Mouse (Mus musculus): ENCODE results near the gene Dnah3.
A peak's percentile ranks its signal among the peaks of the same experiment; 100 is the strongest.

Dnah3 gene

DNA sequence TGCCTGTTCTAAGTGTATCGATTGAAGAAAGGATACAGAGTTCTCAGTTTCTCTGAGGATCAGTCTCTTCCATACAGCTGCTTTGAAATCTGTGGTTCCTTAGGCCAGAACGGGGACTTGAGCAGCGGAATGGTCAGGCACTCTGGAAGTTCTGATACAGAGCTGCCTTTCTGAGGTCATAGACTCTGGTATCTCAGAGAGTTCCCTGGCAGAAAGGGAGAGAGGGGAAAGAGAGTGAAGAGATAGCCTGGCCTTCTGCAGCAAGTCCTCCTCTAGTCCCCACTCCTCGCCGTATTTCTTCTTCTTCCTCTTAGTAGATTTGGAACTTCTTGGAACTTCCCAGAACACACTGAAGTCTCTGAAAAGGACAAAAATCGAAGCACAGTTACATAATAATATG, at the start of gene Dnah3:
Gene Dnah3 (minus strand): TSS at position 101 of the 400 bp plus-strand sequence.
- no peak for DNase-seq (ENCODE audit: low read depth, low spot score)

DNA sequence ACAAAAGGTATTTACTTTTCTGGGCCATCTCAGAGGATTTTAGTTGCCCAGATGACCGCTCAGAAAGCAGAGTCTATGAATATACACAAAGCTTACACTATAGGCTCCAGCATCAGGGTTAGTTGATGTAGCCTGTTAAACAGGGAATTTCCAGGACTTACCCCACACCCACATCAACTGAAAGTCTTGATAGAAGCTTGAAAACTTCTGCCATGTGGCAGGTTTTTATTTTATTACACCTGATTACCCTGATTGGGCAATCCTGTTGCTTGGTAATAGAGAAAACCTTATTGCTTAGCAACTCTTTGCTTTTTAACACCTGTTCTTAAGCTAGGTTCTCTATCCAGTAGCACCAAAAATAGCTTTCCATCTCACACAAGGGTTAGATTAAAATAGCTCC, 47.7 kb upstream of the Dnah3 start:
- no peak for DNase-seq (ENCODE audit: low read depth, low spot score)

DNA sequence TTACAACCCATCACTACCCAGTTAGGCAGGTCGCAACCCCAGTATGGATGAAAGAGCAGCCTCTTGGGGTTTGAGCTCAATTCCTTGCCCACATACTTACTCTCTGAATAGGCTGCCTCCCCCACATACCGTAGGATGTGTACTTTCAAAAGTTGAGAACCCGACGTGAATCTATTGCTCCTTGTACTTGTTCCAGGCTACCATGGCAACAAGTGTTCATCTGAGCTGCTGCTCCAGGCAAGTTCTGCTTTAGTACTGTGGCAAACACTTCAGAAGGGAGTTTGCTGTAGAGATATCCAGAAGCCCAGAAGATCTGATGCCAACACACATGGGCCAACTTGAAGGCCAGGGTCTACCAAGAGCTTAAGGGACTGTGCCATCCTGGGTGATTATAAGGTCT, 33.9 kb upstream of the Dnah3 start:
- DNase-seq (ENCODE audit: low read depth, low spot score) = no peak

DNA sequence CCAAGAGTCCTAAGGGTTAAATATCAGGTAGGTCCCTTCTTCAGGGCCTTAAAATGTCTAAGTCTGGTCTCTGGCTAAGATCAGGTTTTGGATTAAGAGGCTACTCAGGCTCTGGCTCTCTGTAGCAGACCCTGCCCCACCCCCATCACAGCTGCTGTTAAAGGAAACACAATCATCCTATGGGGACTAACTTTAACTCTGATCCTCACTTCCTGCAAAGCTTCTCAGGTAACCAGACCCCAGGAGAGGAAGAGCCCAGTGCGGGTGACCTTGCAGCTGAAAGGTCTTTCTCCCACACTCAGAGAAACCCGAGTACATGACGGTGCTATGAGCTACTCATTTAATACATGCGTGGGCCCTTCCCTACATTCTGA, 32.6 kb upstream of the Dnah3 start:
- no peak for DNase-seq (ENCODE audit: low read depth, low spot score)

DNA sequence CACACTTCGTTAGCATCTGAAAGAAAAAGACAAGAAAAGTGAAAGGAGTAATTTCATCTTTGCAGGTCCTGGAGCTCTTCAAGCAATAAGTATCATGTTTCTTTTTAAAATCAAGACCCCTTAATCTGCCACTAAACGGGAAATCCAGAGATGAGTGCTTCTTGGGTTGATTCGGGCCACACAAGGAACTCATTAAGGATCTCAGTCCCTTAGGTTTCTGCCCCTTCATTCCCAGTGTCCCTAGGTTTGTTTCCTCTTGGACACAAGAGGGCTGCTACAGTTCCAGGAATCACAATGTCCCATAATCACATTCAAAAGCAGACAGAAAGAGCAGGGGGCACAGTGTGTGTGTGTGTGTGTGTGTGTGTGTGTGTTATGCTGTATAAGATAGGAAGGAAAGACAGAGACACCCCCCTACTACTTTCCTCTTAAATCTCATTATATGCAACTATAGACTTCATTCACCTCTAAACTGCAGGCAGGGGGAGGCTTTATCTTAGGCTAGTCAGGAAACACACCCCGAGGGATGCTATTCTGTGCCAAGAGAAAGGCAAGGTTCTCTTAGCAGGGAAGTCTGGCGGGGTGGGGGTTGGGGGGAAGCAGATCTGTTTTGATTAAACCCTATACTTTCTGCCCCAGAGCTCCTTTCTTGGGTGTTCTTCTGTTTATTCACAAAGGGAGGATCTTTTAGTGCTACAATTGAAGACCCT, 32.1 kb upstream of the Dnah3 start:
- no peak for DNase-seq (ENCODE audit: low read depth, low spot score)

DNA sequence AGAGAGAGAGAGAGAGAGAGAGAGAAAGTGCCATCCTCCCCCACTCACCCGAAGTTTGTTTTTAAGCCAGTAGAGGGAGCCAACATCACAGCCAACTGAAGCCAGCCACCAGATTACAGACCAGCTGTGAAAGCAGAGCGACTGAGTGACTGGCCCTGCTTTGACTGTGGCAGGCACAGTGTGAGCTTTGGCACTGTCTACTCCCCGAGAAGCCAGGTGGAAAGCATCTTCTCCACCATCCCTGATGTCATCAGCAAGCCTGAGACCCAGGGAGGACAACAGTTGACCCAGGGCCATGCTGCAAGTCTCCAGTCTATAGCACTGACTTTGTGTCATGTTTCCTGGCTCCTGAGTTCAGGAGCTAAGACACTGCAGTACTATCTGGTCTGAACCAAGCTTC, 29.8 kb upstream of the Dnah3 start:
- DNase-seq (ENCODE audit: low read depth, low spot score) = peak; percentile 53

DNA sequence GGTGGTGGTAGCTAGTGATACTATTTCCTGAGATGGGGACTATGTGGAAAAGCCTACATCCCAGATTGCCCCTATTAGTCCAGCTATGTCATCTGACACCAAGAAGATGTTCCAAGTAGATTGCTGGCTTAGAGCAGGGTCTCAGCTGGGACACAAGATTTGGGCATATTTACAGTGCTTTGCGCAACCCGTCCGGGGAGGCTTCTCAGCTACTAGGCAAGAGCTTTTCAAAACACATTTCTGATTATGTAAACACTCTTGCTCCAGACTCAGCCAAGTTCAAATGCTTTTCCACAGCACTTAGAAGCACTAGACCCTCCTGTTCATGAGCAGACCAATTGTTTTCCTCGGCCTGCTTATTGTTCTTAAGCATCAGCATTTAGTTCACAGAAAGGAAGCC, 28.7 kb upstream of the Dnah3 start:
- DNase-seq (ENCODE audit: low read depth, low spot score) = no peak

DNA sequence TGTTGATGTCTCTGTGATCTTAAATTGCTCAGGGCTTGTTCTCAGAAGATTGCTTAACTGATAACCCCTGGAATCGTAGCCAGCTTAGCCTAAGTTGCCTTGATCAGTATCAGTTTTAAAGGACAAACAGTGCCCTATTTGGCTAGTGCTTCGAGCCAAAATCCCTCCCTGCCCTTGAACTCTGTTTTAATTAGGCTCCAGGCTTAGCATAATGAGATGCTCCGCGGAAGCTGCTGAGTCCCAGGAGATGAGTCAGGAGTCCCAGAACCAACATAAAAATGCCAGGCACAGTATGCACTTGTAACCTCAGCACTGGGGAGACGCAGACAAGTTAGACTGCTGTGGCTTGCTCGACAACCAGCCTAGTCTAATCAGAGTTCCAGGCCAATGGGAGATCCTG, 22.4 kb upstream of the Dnah3 start:
- DNase-seq (ENCODE audit: low read depth, low spot score) = no peak

DNA sequence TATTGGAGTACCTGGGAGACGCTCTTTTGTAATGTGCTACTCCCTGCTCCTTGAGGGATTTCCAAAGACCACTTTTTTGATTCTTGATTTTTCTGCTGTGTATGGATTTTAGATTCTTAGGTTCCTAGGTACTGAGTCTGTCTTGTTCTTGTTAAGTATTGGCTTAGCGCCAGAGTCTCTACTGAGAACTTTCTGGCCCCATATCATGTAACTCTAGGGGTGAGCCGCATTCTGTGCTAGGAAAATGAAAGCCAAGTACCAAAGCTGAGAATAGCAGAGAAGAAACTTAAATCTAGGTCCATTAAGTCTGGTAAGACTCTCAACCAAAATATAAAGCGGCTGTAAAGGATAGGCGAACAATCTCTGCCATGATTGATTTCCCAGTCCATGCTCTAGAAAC, 21.9 kb upstream of the Dnah3 start:
- DNase-seq (ENCODE audit: low read depth, low spot score) = no peak

DNA sequence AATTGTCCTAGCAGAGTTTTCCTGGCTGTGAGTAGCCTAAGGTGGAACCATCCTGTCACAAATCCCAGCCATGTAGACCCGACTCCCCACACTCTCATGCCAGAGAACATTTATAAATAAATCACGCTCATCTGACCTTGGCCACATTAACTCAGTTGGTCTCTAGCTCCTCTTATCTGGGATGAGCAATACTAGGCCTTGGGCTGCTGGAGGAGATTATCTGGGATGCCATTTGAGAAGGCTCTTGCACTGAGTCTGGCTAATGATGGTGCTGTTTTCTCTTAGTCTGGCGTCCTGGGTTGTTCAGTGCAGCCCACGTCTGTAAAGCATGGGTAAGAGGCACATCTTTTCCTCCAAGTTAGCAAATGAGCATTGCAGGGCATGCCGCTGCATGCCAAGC, 14.6 kb upstream of the Dnah3 start:
- DNase-seq (ENCODE audit: low read depth, low spot score) = no peak

DNA sequence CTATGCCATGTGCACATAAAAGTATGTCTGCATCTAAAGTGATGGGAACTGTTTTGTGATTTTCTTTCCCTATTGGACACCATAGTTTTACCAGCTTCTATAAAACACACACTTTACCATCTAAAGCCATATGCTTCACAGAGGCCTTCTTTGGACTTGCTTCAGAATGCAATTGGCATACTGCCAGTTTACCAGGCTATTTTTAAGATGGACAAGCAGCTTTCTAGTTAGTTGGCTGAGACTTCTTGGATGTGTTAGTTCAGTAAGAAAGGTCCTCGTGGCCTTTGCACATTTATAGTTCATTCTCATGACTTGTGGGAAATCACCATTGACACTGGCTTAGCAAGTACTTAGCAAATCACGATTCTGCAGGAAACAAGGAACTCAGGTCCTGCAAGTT, 11.3 kb upstream of the Dnah3 start:
- DNase-seq (ENCODE audit: low read depth, low spot score) = no peak

DNA sequence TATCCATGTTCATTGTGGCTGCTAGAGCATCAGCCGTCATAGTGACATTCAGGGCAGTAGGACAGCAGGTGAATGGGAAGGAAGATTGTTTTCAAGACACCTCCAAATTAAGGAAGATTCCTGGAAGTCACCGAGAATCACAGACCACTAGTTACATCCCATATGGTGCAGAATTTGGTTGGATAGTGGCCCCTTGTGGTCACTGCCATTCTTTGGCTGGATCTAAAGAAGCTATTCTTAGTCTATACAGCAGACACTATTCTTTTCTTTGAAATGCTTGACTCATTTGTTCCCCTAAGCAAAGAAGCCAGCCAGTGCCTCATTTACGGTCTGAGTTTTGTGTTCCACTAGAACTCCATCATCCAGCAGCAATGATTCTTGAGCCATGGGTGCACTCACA, 9.9 kb upstream of the Dnah3 start:
- DNase-seq (ENCODE audit: low read depth, low spot score) = no peak

DNA sequence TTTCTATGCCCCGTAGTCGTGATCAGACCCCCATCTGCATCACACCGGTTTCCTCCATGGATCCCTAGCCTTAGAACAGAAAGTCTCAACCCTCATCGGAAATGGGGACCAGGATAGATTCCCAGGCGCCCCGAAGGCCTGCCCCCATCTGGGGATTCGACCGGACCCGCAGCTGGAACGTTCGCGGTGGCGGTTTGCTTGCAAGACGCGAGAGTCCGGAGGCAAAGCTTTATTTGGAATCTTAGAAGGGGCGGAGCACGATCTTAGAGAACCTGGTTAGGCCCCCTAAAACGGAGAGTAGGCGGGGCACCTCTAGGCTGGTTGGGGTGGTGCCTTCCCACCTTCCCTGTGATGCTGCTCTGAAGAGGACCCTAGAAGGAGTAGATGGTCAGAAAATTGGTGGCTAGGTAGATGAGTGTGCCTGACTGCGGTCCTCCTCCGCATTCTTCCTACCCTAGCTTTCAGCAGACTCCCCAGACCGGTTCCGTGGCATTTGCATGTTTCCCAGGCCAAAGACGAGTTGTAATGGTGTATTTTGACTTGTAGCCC, 8.0 kb upstream of the Dnah3 start:
- DNase-seq (ENCODE audit: low read depth, low spot score) = no peak

DNA sequence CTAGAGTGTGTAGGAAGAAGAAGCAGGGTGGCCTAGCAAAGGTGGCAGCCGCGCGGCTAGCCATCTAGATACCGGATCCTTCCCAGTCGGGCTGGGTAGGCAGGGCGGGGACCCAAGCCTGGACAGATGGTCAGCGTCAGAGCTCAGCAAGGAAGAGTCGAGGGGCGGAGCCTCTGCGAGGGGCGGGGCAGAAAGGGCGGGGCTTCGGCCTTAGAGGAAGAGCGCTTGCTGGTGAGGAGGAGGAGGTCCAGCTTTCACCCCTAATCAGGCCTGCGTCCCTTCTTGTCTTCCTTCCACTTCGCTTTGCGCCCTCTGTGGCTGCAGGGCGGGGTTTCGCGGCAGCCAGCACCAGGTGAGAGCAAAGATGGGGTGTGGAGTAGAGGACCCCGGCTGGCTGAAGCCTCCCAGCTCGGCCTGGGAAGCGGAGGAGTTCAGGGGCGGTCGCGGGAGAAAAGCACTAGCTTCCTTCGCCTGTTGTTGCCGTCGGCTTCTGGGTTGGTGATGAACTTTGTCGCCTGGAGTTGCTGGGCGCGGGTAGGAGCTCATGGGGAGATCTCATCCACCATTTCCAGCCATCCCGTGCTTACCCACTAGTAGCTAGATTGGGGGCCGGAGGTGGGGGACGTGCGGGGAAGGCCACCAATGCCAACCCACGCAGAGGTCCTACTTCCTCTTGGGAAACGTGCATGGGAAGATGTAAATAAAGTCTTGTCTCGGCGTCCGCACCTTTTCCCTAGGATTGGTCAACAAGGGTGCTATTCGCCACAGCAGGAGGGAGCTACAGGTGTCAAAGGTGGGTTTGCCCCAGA, 7.3 kb upstream of the Dnah3 start, which contains the start of gene Tmem159:
Gene Tmem159 (plus strand): TSS at position 190 of the 809 bp plus-strand sequence.
- DNase-seq (ENCODE audit: low read depth, low spot score) = peak; percentile 83

DNA sequence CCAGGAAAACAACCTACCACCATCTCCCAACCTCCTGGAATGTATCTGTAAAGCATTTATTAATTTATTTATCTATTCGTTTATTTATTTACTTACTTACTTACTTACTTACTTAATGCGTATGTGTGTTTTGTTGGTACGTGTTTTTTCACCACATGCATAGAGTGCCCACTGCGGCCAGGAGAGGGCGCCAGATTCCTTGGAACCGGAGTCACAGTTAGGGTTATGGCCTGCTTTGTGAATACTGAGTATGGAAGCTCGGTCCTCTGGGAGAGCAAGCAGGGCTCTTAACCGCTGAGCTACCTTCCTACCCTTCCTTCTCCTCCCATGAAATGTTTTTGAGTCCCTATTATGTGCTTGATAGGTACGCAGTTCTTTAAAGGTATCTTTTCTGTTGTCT, 3.3 kb upstream of the Dnah3 start:
- DNase-seq (ENCODE audit: low read depth, low spot score) = peak; percentile 46

DNA sequence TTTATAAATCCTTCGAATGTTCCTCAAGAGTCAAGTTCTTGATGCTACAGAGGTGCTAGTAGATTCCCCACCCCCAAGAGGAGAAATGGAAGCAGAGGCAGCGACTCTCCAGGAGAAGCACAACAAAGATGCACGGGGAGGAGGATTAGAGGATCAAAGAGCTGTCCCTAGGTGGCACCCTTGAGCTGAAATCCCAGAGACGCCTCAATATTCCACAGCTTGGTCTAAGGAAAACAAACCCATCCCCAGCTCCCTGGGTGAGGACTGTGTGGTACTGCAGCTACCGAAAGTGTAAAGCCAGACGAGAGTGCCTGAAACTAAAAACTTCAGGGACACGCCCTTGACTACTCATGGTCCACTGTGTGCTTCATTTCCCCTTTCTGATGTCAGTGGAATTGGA, 2.8 kb upstream of the Dnah3 start:
- DNase-seq (ENCODE audit: low read depth, low spot score) = peak; percentile 57

DNA sequence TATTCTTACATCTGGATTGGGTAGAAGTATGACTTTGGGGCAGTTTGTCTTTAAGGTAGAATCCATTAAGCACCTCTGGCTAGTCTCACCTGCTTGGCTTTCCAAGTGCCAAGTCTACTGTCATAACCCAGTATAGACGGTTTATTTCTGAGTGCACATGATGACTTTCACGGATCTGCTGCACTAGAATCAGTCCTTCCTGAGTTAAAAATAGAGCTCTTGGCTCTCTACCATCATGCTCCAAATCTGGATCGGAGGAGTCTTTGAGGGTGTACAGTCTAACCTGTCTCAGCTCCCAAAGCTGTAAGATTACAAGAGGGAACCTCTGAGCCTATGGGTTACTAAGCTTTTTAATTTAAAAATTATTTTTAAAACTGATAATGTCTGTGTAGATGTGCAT, 864 bp downstream of the Dnah3 start:
- DNase-seq (ENCODE audit: low read depth, low spot score) = no peak

DNA sequence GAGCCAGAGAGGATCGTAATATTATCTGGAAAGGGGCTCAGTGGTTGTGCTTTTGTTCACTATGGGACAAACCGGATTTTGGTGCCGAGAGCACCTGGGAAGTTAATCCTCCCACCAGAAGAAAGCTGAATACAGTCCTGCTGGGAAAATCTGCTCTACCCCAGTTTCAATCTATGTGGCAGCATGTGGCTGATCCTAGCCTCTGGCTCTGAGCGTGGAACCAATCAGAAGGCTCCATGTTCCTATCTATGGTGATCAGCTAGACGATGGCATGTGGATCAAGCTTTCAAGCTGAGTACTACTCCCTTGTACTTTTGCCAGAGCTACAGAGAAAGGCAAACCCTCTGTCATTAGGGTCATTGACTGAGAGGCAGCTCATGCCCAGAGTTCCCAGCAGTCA, 2.0 kb downstream of the Dnah3 start:
- no peak for DNase-seq (ENCODE audit: low read depth, low spot score)

DNA sequence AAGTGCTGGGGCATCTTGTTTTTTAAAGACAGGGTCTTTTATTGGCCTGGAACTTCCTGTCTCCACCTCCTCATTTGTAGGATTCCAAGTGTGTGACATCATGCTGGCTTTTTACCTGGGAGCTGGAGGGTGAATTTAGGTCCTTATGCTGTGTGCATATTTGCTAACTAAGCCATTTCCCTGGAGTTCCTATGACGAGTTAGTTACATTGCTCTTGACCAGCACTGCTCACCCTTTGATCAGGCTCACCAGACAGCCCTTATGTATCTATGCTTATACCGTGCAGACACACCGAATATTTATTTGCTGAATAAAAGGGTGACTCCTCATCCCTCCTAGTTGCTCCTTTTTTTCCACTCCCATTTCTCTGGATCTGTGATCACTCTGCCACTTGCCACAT, 14.9 kb downstream of the Dnah3 start:
- DNase-seq (ENCODE audit: low read depth, low spot score) = no peak

DNA sequence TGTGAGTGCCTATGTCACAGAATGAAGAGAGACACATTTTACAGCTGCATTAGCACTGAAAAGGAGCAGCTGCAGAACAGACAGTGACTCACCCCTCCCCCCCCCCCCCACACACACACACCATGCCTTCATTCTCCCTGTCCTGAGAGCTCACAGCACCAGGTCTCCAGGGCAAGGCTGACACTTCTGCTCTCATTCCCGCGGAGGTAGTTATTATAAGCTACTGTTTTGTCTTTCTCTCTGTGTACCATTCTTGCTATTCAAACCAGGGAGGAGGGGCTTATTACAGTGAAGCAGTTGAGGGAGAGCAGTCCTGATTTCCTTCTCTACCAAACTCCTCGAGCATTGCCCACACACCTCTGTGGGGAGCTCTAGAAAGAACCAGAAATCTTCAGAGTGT, 25.9 kb downstream of the Dnah3 start:
- no peak for DNase-seq (ENCODE audit: low read depth, low spot score)

DNA sequence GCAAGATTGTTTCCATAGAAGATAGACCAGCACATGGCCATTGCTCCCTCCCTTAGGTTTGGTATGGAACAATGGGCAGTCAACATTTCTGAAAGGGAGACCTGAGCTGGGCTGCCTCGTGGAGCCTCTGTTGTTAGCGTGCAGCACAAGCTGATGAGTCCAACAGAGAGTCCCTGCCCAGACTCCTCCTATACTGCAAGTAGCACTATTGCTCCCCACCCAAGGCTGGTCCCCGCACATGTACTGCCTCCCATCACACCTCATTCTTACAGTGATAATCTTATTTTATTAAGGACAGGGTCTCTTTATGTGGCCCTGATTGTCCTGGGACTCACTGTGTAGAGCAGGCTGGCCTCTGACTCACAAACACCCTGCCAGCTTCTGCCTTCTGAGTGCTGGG, 27.0 kb downstream of the Dnah3 start:
- no peak for DNase-seq (ENCODE audit: low read depth, low spot score)

DNA sequence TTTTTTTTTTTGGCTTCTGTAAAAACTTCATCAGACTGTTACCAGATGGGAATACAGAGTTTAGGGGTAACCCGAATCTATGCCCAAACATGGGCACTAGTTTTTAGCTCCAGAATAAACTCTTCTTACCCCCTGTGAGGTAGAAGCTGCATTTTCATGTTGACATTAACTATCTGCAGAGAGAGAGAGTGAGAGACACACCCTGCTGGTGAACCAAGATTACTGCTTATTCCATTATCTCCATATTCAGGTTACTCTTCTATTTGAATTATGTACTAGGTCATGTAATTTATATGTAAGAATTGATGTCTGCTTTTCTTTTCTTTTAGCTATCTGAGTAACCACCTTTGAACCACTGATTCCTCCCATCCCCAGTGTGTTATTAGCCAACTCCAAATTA, 31.0 kb downstream of the Dnah3 start:
- no peak for DNase-seq (ENCODE audit: low read depth, low spot score)

DNA sequence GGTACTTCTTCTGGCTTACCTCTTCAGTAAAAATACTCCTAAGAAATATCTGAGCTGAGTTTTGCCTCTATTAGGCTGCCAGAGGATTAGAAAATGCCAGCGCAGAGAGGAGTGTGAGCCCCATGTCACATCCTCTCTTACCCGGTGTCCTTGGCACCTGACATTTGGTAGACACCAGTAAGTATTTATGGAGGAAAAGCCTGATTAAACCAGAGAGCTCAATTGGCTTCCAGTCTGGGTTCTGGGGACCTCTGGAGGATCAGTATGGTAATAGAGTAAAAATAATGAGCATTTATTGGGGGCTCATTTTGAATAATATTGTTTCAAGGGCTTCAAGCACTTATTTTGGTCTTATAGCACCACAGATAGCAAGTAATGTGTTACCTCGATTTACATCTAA, 39.6 kb downstream of the Dnah3 start:
- no peak for DNase-seq (ENCODE audit: low read depth, low spot score)
